Mouse (Mus musculus): ENCODE results near the gene Prkar1b. TPM values are rescaled to one million over a fixed set of nuclear protein-coding genes. Genes with fewer than 3 reads are reported as not detected.

Prkar1b gene
- 24.6 TPM for polyA plus RNA-seq (2014; fragmentation: Illumina TruSeq; extraction: RNeasy Lipid Tissue Mini Kit (QIAGEN cat#74804); ENCODE audit: low read depth, low replicate concordance)

GRCm38 (mm10) chr5:139149681-139150602 is at the start of gene Prkar1b, which contains the start of gene Dnaaf5:
Gene Prkar1b, minus strand, starts transcription at chr5:139150001.
Gene Dnaaf5, plus strand, starts transcription at chr5:139150223.

GRCm38 (mm10) chr5:138997171-138997788 is 152.5 kb downstream of the Prkar1b start, which contains the start of gene Pdgfa:
Gene Pdgfa, minus strand, starts transcription at chr5:138997370.

Other genes starting within 250 kb of the Prkar1b start
- gene Pdgfa, start 152.6 kb downstream of the Prkar1b start, polyA plus RNA-seq (2014; fragmentation: Illumina TruSeq; extraction: RNeasy Lipid Tissue Mini Kit (QIAGEN cat#74804); ENCODE audit: low read depth, low replicate concordance): 25.7 TPM
- gene Dnaaf5, start 222 bp upstream of the Prkar1b start, polyA plus RNA-seq (2014; fragmentation: Illumina TruSeq; extraction: RNeasy Lipid Tissue Mini Kit (QIAGEN cat#74804); ENCODE audit: low read depth, low replicate concordance): 10.6 TPM
- 24.5 TPM for gene Sun1, start 50.6 kb upstream of the Prkar1b start, polyA plus RNA-seq (2014; fragmentation: Illumina TruSeq; extraction: RNeasy Lipid Tissue Mini Kit (QIAGEN cat#74804); ENCODE audit: low read depth, low replicate concordance)
- 19.6 TPM for gene Get4, start 102.3 kb upstream of the Prkar1b start, polyA plus RNA-seq (2014; fragmentation: Illumina TruSeq; extraction: RNeasy Lipid Tissue Mini Kit (QIAGEN cat#74804); ENCODE audit: low read depth, low replicate concordance)
- gene Adap1, start 175.6 kb upstream of the Prkar1b start, polyA plus RNA-seq (2014; fragmentation: Illumina TruSeq; extraction: RNeasy Lipid Tissue Mini Kit (QIAGEN cat#74804); ENCODE audit: low read depth, low replicate concordance): not detected
- 20.6 TPM for gene Cox19, start 201.4 kb upstream of the Prkar1b start, polyA plus RNA-seq (2014; fragmentation: Illumina TruSeq; extraction: RNeasy Lipid Tissue Mini Kit (QIAGEN cat#74804); ENCODE audit: low read depth, low replicate concordance)
- not detected for gene Cyp2w1, start 202.6 kb upstream of the Prkar1b start, polyA plus RNA-seq (2014; fragmentation: Illumina TruSeq; extraction: RNeasy Lipid Tissue Mini Kit (QIAGEN cat#74804); ENCODE audit: low read depth, low replicate concordance)
- gene Gpr146, start 227.7 kb upstream of the Prkar1b start, polyA plus RNA-seq (2014; fragmentation: Illumina TruSeq; extraction: RNeasy Lipid Tissue Mini Kit (QIAGEN cat#74804); ENCODE audit: low read depth, low replicate concordance): 4.9 TPM

Data from adrenal gland, adult 10 weeks (tissue).